In the genomic region with DNA sequence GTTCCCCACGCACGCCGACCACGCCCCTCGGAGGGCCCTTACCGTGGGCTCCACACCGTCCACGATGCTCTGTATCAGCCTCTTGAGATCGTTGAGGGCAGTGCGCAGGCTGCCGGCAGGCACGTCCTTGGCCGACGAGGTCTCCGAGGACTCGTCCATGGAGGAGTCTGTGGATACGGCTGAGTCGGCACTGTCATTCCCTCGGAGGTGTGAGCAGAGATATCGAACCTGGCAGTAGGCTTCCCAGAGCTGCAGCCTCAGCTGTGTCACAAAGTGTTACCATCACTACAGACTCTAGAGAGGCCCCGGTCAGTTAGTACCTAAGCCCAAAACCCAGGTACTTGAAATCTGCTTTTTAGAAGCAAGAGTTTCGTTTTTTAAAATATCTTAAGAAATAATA, we compare ENCODE assay signal across 26 mouse cellular contexts. TPM values are rescaled to one million over a fixed set of nuclear protein-coding genes. Genes with fewer than 3 reads are reported as not detected.
DNase-seq lines count a peak whose midpoint lies in the region; ATAC-seq lines count a peak whose summit lies in the region.
"Had no signal": no experiment of that assay in that cellular context is flagged by ENCODE, and none has a peak within 500 bp of the region (broad histone marks: within the 10 kb centered on the region; RNA-seq: fewer than 3 reads in every experiment).

No protein-coding gene starts in this region.

- 43% methylated on average over 22 of the region's 22 CpGs for WGBS in heart, embryonic 12.5 days
- WGBS in liver, embryonic 12.5 days (ENCODE audit: insufficient replicate concordance), result 69% methylated on average over 22 of the region's 22 CpGs

- H3K4me3 ChIP-seq in heart, embryonic 12.5 days, result peak overlapping the region; percentile 20; the same call in 1 of the 2 replicates
- no peak overlapping the region for H3K4me3 ChIP-seq in liver, embryonic 12.5 days
- H3K4me3 ChIP-seq: embryonic facial prominence, embryonic 13.5 days; forebrain, embryonic 10.5 days; kidney, embryonic 15.5 days had no signal

- H3K36me3 ChIP-seq in heart, embryonic 12.5 days, result no peaks in the 10 kb centered on the region
- H3K36me3 ChIP-seq in liver, embryonic 12.5 days, result no peaks in the 10 kb centered on the region
- H3K36me3 ChIP-seq: embryonic facial prominence, embryonic 13.5 days; forebrain, embryonic 10.5 days; G1E; kidney, embryonic 15.5 days had no signal

- H3K27ac ChIP-seq in heart, embryonic 12.5 days (ENCODE audit: poor library complexity, severe bottlenecking), result no peak overlapping the region
- no peak overlapping the region for H3K27ac ChIP-seq in liver, embryonic 12.5 days
- H3K27ac ChIP-seq: embryonic facial prominence, embryonic 13.5 days; hindbrain, embryonic 14.5 days; kidney, embryonic 15.5 days; stomach, postnatal 0 days had no signal

- H3K9me3 ChIP-seq in heart, embryonic 12.5 days (replicated peaks), result no peaks in the 10 kb centered on the region
- 0 out of 2 replicates have a peak, but pooled peaks cover 3% of the 10 kb centered on the region for H3K9me3 ChIP-seq in liver, embryonic 12.5 days (replicated peaks)
- H3K9me3 ChIP-seq: embryonic facial prominence, embryonic 13.5 days; forebrain, embryonic 10.5 days; kidney, embryonic 15.5 days had no signal

- no peak overlapping the region for H3K9ac ChIP-seq in heart, embryonic 12.5 days
- H3K9ac ChIP-seq in liver, embryonic 12.5 days, result no peak overlapping the region
- H3K9ac ChIP-seq: embryonic facial prominence, embryonic 13.5 days; hindbrain, embryonic 14.5 days; kidney, embryonic 15.5 days had no signal

- H3K4me1 ChIP-seq in heart, embryonic 12.5 days (replicated peaks), result peaks cover 7% of the 10 kb centered on the region; the same call in 1 of the 2 replicates
- H3K4me1 ChIP-seq in liver, embryonic 12.5 days, result no peaks in the 10 kb centered on the region
- H3K4me1 ChIP-seq: embryonic facial prominence, embryonic 13.5 days had no signal

- peak; percentile 31 for DNase-seq in adrenal gland, postnatal 25 days
- no peak for DNase-seq in adrenal gland, postnatal 36 days
- DNase-seq in heart, postnatal 14 days, result no peak
- peak; percentile 3 for DNase-seq in liver
- peak; percentile 9 for DNase-seq in retina, embryonic 14.5 days (ENCODE audit: low spot score)
- DNase-seq in retina, postnatal 1 day, result no peak
- DNase-seq: adrenal gland, adult 8-10 months; cerebellum, adult 18-20 months; cerebellum, postnatal 10 days; kidney, adult 18-20 months; kidney, postnatal 25 days; right cerebral cortex, postnatal 4 days; thymus, adult 18-20 months; thymus, postnatal 25 days had no signal

- H3K4me2 ChIP-seq in heart, embryonic 12.5 days, result peak overlapping the region; percentile 58
- H3K4me2 ChIP-seq in liver, embryonic 12.5 days, result no peak overlapping the region
- H3K4me2 ChIP-seq: embryonic facial prominence, embryonic 13.5 days; hindbrain, embryonic 14.5 days; kidney, embryonic 15.5 days; midbrain, embryonic 11.5 days had no signal

- peaks cover 33% of the 10 kb centered on the region for H3K27me3 ChIP-seq in heart, embryonic 12.5 days (replicated peaks)
- peaks cover 13% of the 10 kb centered on the region; the same call in 1 of the 2 replicates for H3K27me3 ChIP-seq in liver, embryonic 12.5 days (replicated peaks)
- H3K27me3 ChIP-seq: embryonic facial prominence, embryonic 13.5 days; kidney, embryonic 15.5 days had no signal

- ATAC-seq in heart, embryonic 12.5 days (ENCODE audit: insufficient number of reproducible peaks, low FRiP score), result peak; percentile 54; the same call in 1 of the 2 replicates
- no peak for ATAC-seq in liver, embryonic 12.5 days
- ATAC-seq: forebrain, embryonic 16.5 days; inflammation-experienced regulatory T-cells, adult 6 months; midbrain, embryonic 16.5 days had no signal

- intact Hi-C loops in heart, postnatal 14 days (cut with DNase I), result no loop called here

RNA-seq across cellular contexts. Expression of a gene that starts 30.9 kb away (rescaled TPM):
- total RNA-seq in adrenal gland, postnatal 25 days (2021), result 65.7 and 67.8 TPM in 2 replicates
- total RNA-seq in adrenal gland, postnatal 36 days (2021), result 10 to 100 TPM; 62.9 to 68.8 TPM
- polyA plus RNA-seq in heart, embryonic 12.5 days (2016; fragmentation: Nextera tagmentation; extraction: Ambion mirVana), result 20.1 and 20.9 TPM in 2 replicates
- total RNA-seq in heart, postnatal 14 days (2021), result 10 to 100 TPM; 41.5 to 41.8 TPM
- polyA plus RNA-seq in liver, embryonic 12.5 days (2016; fragmentation: Nextera tagmentation; extraction: Ambion mirVana), result 21.9 and 22.5 TPM in 2 replicates

Comparison
In these comparisons a context has a peak if more than half of its experiments do, and no peak if none do; other contexts are left out.
1. DNase-seq: peak in adrenal gland, postnatal 25 days (single experiment), liver (single experiment) and retina, embryonic 14.5 days (single experiment); none in adrenal gland, postnatal 36 days (0 of 2), heart, postnatal 14 days (0 of 2) and retina, postnatal 1 day (single experiment).